Mouse (Mus musculus) intestine, embryonic 14.5 days (tissue): Measurements from ENCODE around the gene Slc34a2. TPM values are rescaled to one million over a fixed set of nuclear protein-coding genes. Genes with fewer than 3 reads are reported as not detected.

Experiments
- ATAC-seq: fragments of 200-750 bp; cut with Nextera tagmentation; replicated peaks from 2 replicates; pipeline ENCODE4 v1.8.0; 2017; ENCODE audit warnings: low read depth, moderate number of reproducible peaks, moderate TSS enrichment, moderate library complexity; ENCODE audit not compliant: low FRiP score, low TSS enrichment
- DNase-seq: peaks from one replicate; pipeline ENCODE4 v3.0.0-alpha.2; 2018; ENCODE audit warnings: low spot score
- H3K27ac ChIP-seq: fragments of 300-500 bp; sonication (generic); 2 replicates; pipeline ENCODE4 v1.5.1; 2014; ENCODE audit warnings: low read depth, mild to moderate bottlenecking, control low read depth
- H3K27me3 ChIP-seq: fragments of 300-500 bp; sonication (generic); replicated peaks from 2 replicates; pipeline ENCODE4 v1.6.1; 2014; ENCODE audit warnings: low read length, control low read depth; ENCODE audit not compliant: control insufficient read depth, insufficient read depth
- H3K36me3 ChIP-seq: fragments of 300-500 bp; sonication (generic); 2 replicates; pipeline ENCODE4 v1.6.1; 2014; ENCODE audit warnings: low read length, control low read depth; ENCODE audit not compliant: control insufficient read depth, insufficient read depth
- H3K4me1 ChIP-seq: fragments of 300-500 bp; sonication (generic); replicated peaks from 2 replicates; pipeline ENCODE4 v1.6.1; 2014; ENCODE audit warnings: low read length, control low read depth, mixed read lengths; ENCODE audit not compliant: control insufficient read depth, insufficient read depth
- H3K4me2 ChIP-seq: fragments of 300-500 bp; sonication (generic); 2 replicates; pipeline ENCODE4 v1.6.1; 2014; ENCODE audit warnings: low read length
- H3K4me3 ChIP-seq: fragments of 300-500 bp; sonication (generic); 2 replicates; pipeline ENCODE4 v1.5.1; 2014; ENCODE audit warnings: low read depth, low read length, control low read depth, mixed read lengths
- H3K9ac ChIP-seq: fragments of 300-500 bp; sonication (generic); 2 replicates; pipeline ENCODE4 v1.6.1; 2014; ENCODE audit warnings: mild to moderate bottlenecking, low read length
- H3K9me3 ChIP-seq: fragments of 300-500 bp; sonication (generic); 2 replicates; pipeline ENCODE4 v1.6.1; 2016; ENCODE audit warnings: low read length, control low read depth; ENCODE audit not compliant: control insufficient read depth
- WGBS: fragments of 180-500 bp; shearing (Covaris S2); extraction: QIAGEN DNeasy Blood & Tissue Kit; methylation state at CpG from one replicate; pipeline ENCODE4 v1.1.7; 2014; 5-methylcytosine and 5-hydroxymethylcytosine counted together
- polyA plus RNA-seq: library from polyadenylated mRNA; unstranded; fragments of >200 nt; fragmentation: Nextera tagmentation; extraction: Ambion mirVana; gene quantifications from 2 replicates; pipeline ENCODE4 v1.2.1, GENCODE M21; 2014

Slc34a2 gene
- polyA plus RNA-seq, 1 experiment from 2014 or later, result 0.91 TPM

DNA sequence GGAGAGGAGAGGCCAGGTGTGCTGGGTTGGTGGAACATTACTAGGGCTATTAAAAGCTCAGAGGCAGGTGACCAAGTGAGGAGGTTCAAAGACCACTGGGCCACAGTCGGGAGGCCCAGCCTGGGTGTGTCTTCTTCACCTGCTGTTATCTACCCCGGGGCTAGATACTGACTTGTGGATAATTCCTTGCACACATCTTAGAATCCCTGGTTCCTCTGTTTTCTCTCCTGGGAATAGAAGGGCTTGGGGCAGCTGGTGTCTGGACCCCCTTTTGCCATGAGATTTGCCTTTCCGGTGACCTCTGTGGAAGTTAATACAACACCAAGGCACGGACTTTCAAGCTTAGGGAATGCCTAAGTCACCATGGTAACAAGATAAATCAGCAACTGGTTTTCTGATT, 72.3 kb downstream of the Slc34a2 start:
- H3K27ac ChIP-seq, result no peak overlapping the region
- WGBS, result 58% methylated on average over 4 of the region's 4 CpGs
- no peak; the same call in 1 of the 2 replicates for ATAC-seq

DNA sequence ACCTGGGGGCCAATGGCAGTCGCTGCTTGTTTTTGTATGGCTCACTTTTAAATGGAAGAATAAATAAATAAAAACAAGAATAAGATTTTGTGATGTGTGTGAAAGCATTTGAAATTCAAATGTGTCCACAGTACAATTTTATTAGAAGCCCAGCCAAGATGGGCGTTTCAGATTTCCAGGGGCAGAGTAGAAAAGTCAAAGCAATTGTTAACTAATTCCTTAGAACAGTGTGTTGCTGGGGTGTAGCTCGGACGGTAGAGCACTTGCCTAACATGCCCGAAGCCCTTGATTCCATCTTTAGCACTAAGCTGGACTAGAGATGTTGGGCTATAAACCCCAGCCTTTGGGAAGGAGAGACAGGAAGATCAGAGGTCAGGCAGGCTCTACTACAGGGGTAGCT, 73.2 kb downstream of the Slc34a2 start:
- H3K9ac ChIP-seq, result no peak overlapping the region
- peaks cover 3% of the 10 kb centered on the region; the same call in 1 of the 2 replicates for H3K9me3 ChIP-seq
- no peak overlapping the region for H3K4me3 ChIP-seq
- ATAC-seq, result no peak
- no peaks in the 10 kb centered on the region for H3K36me3 ChIP-seq
- H3K4me2 ChIP-seq, result no peak overlapping the region
- H3K4me1 ChIP-seq, result no peaks in the 10 kb centered on the region
- no peak overlapping the region for H3K27ac ChIP-seq
- DNase-seq, result no peak
- H3K27me3 ChIP-seq, result no peaks in the 10 kb centered on the region
- WGBS, result 71% methylated on average over 5 of the region's 5 CpGs

More for the DNA sequence above, 72.3 kb downstream of the Slc34a2 start:
- Histone ChIP-seq H3K4me3 (no peak overlapping the region), H3K9me3 (peaks cover 3% of the 10 kb centered on the region; the same call in 1 of the 2 replicates), H3K36me3 (no peaks in the 10 kb centered on the region), H3K9ac (no peak overlapping the region), H3K4me1 (no peaks in the 10 kb centered on the region), H3K4me2 (no peak overlapping the region), H3K27me3 (no peaks in the 10 kb centered on the region)
- DNase-seq, result no peak

GRCm38 (mm10) chr5:53112942-53113341, 75.1 kb downstream of the Slc34a2 start:
- DNase-seq, result no peak
- no peak for ATAC-seq

DNA sequence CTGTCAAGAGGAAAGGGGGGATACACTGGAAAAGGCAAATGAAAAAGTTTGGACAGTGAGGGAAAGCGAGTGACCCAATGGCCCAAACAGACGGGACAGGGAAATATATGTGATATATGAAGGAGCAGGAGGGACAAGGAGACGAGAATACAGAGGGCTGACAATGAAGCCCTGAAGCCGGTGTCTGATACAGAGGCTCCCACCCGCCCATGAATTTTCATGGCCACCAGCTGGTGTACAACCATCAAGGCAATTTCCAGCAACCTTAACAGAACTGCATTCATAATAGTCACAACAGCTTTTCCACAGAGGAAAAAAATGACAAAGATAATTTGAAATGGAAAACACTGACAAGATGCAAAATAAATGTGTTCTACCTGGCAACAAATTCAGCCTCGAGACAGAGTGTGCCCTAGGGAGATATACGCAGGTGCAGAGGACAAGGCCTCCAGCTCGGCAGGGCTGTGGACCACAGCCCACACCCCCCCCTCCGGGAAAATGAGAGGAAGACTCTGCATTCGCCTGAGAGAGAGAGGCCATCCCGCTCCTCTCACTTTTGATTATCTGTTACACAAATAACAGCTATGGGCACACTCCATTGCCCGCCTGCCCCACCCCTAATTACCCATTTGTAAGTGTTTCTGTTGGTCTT, 76.9 kb downstream of the Slc34a2 start:
- no peak overlapping the region for H3K27ac ChIP-seq
- WGBS, result 76% methylated on average over 12 of the region's 12 CpGs

More at GRCm38 (mm10) chr5:53112942-53113341, 75.1 kb downstream of the Slc34a2 start:
- no peaks in the 10 kb centered on the region for H3K36me3 ChIP-seq
- H3K27me3 ChIP-seq, result no peaks in the 10 kb centered on the region
- no peak overlapping the region for H3K27ac ChIP-seq
- 91% methylated on average over 5 of the region's 5 CpGs for WGBS
- H3K4me3 ChIP-seq, result no peak overlapping the region
- H3K4me1 ChIP-seq, result no peaks in the 10 kb centered on the region
- no peak overlapping the region for H3K9ac ChIP-seq
- no peak overlapping the region for H3K4me2 ChIP-seq
- H3K9me3 ChIP-seq, result peaks cover 3% of the 10 kb centered on the region; the same call in 1 of the 2 replicates

DNA sequence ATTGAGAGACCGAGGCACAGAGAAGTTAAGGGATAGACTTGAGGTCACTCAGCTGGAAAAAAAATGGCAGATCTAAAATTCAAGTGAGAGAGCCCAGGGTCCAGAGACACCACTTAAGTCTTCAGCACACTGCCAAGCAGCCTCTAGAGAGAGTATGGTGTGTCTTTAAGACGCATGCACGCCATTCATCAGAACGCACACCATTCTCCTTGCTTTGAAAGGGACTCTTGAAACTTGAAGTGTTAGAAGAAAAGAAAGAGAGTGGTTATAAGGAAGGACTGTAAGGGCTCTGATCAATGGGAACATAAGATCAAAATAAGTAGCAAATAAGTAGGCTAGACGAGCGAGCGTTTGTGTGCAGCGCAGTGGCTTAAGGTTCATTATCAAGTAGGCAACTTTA, 80.3 kb downstream of the Slc34a2 start:
- no peaks in the 10 kb centered on the region for H3K36me3 ChIP-seq
- ATAC-seq (no peak), DNase-seq (no peak)
- H3K27ac ChIP-seq, result no peak overlapping the region
- no peak overlapping the region for H3K9ac ChIP-seq
- H3K4me3 ChIP-seq, result no peak overlapping the region
- no peaks in the 10 kb centered on the region for H3K4me1 ChIP-seq
- peaks cover under 1% of the 10 kb centered on the region; the same call in 1 of the 2 replicates for H3K9me3 ChIP-seq
- WGBS, result 95% methylated on average over 8 of the region's 8 CpGs
- no peak overlapping the region for H3K4me2 ChIP-seq
- no peaks in the 10 kb centered on the region for H3K27me3 ChIP-seq

More for the DNA sequence above, 76.9 kb downstream of the Slc34a2 start:
- no peak overlapping the region for H3K4me2 ChIP-seq
- peaks cover 3% of the 10 kb centered on the region; the same call in 1 of the 2 replicates for H3K9me3 ChIP-seq
- DNase-seq (no peak), ATAC-seq (no peak)
- no peak overlapping the region for H3K9ac ChIP-seq
- H3K36me3 ChIP-seq, result no peaks in the 10 kb centered on the region
- H3K4me1 ChIP-seq, result no peaks in the 10 kb centered on the region
- H3K4me3 ChIP-seq, result no peak overlapping the region
- H3K27me3 ChIP-seq, result no peaks in the 10 kb centered on the region

GRCm38 (mm10) chr5:53119689-53120088, 81.8 kb downstream of the Slc34a2 start:
- Histone ChIP-seq H3K27me3 (no peaks in the 10 kb centered on the region), H3K9ac (no peak overlapping the region)
- WGBS, result 56% methylated on average over 3 of the region's 3 CpGs

More at GRCm38 (mm10) chr5:53119689-53120088, 81.8 kb downstream of the Slc34a2 start:
- H3K4me1 ChIP-seq, result no peaks in the 10 kb centered on the region
- H3K27ac ChIP-seq, result no peak overlapping the region
- H3K4me2 ChIP-seq, result no peak overlapping the region
- H3K4me3 ChIP-seq, result no peak overlapping the region
- no peaks in the 10 kb centered on the region for H3K36me3 ChIP-seq
- ATAC-seq (no peak), DNase-seq (no peak)
- H3K9me3 ChIP-seq, result no peaks in the 10 kb centered on the region

Other genes with a start within 250 kb of the Slc34a2 start
- gene Anapc4, start 204.1 kb upstream of the Slc34a2 start, polyA plus RNA-seq, result 92.1 and 102 TPM in 2 replicates
- gene Sel1l3, start 175.8 kb downstream of the Slc34a2 start, polyA plus RNA-seq, result 10.3 and 11.1 TPM in 2 replicates
- 103 and 109 TPM in 2 replicates for gene Smim20, start 229.0 kb downstream of the Slc34a2 start, polyA plus RNA-seq